Mouse (Mus musculus) hindbrain, embryonic 10.5 days (tissue): ENCODE data around the gene Gtsf1. TPM values are rescaled to one million over a fixed set of nuclear protein-coding genes. Genes with fewer than 3 reads are reported as not detected.
"Not testable (repeated sequence)": the region's sequence is repeated elsewhere in the genome, so short reads cannot be mapped to it uniquely, and the experiment has no call there.

Source experiments
- DNase-seq: peaks from one replicate; pipeline ENCODE4 v3.0.0-alpha.2; 2017; ENCODE audit warnings: low spot score
- H3K27ac ChIP-seq: fragments of 300-500 bp; sonication (generic); 2 replicates; pipeline ENCODE4 v1.5.1; 2016; ENCODE audit warnings: mild to moderate bottlenecking, moderate library complexity
- H3K27me3 ChIP-seq: fragments of 300-500 bp; sonication (generic); 2 replicates; pipeline ENCODE4 v1.6.1; 2016; ENCODE audit warnings: mild to moderate bottlenecking; ENCODE audit not compliant: poor library complexity, insufficient read depth, severe bottlenecking
- H3K36me3 ChIP-seq: fragments of 300-500 bp; sonication (generic); 2 replicates; pipeline ENCODE4 v1.6.1; 2016; ENCODE audit warnings: mild to moderate bottlenecking, moderate library complexity
- H3K4me1 ChIP-seq: fragments of 300-500 bp; sonication (generic); replicated peaks from 2 replicates; pipeline ENCODE4 v1.6.1; 2016; ENCODE audit warnings: mild to moderate bottlenecking
- H3K4me3 ChIP-seq: fragments of 300-500 bp; sonication (generic); 2 replicates; pipeline ENCODE4 v1.5.1; 2016; ENCODE audit warnings: mild to moderate bottlenecking, moderate library complexity
- H3K9me3 ChIP-seq: fragments of 300-500 bp; sonication (generic); 2 replicates; pipeline ENCODE4 v1.6.1; 2016; ENCODE audit warnings: mild to moderate bottlenecking, moderate library complexity
- WGBS: fragments of 180-500 bp; shearing (Covaris S2); methylation state at CpG from one replicate; pipeline ENCODE4 v1.1.7; 2016; 5-methylcytosine and 5-hydroxymethylcytosine counted together
- polyA plus RNA-seq: library from polyadenylated mRNA; unstranded; fragments of >200 nt; fragmentation: Nextera tagmentation; extraction: Ambion mirVana; gene quantifications from 2 replicates; pipeline ENCODE4 v1.2.1, GENCODE M21; 2016

Gene Gtsf1
- polyA plus RNA-seq = not detected in 2 replicates

DNA sequence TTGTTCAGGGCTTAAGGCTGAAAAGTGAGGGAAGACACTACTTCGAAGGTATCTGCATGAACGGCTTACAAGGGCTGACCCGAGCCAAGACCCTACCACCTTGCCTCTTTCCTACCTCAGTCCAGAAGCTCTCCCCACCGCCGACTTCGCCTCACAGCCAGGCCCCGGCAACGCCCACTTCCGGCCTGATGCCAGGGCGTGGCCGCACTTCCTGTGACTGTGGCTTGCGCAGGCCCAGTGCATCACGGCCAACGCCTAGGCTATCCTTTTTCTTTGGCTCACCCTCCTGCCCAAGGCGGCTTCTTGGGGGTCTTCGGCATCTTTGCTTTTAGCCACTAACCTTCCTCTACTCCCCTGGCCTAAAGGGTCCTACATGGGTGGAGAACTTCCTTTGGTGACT, at the start of gene Gtsf1:
Gene Gtsf1 (minus strand): TSS at position 230 of the 400 bp plus-strand sequence.
- Histone ChIP-seq H3K27ac (no peak within 1 kb of the TSS), H3K9me3 (no peaks in the 10 kb centered on the region), H3K4me1 (no peaks in the 10 kb centered on the region), H3K4me3 (no peak within 1 kb of the TSS), H3K27me3 (no peaks in the 10 kb centered on the region), H3K36me3 (no peaks in the 10 kb centered on the region)
- WGBS = 92% methylated on average over 16 of the region's 16 CpGs
- DNase-seq = no peak

DNA sequence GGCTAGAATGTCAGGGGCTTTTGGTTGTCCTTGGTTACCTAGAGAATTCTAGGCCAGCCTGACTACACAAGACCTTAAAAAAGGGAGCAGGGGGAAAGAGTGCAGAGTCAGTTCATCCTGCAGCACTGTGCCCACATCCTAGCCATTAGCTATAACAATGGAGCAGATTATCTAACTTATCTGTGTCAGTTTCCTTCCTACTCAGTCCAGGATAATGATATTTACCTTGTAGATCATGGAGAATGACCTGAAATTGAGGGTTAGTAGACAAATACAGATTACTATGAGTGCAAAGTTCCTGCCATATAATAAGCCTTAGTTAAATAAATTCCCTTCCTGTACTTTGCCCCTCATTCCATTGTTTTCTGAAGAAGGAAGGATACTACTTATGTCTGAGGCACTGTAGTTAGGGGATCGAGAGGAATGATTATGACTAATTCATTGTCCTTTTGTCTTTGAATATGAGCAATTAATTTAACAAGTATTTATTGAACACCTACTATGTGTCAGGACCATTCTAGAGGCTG, 48.9 kb upstream of the Gtsf1 start:
- no peak for DNase-seq
- H3K36me3 ChIP-seq = no peaks in the 10 kb centered on the region
- no peak overlapping the region for H3K27ac ChIP-seq
- H3K27me3 ChIP-seq = no peaks in the 10 kb centered on the region
- WGBS = 80% methylated on average over 1 of the region's 1 CpGs
- H3K4me3 ChIP-seq = no peak overlapping the region
- H3K4me1 ChIP-seq = peaks cover 12% of the 10 kb centered on the region
- no peaks in the 10 kb centered on the region for H3K9me3 ChIP-seq

DNA sequence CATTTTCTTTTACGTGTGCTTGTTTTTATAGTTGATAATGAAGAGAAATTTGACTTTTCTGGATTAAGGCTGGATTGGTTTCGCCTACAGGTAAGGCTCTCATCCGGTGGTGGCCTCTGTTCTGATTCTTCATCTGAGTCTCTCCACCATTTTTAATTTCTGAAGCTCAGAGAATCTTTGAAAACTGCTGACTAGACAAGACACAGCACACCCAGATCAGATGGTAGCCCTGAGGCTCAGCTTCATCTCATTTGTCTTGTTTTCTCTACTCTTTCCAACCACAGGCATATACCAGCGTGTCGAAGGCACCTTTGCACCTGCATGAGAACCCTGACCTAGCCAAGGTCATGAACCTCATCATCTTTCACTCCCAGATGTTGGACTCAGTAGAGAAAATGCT, 43.5 kb upstream of the Gtsf1 start:
- Histone ChIP-seq H3K4me1 (peaks cover 3% of the 10 kb centered on the region; the same call in 1 of the 2 replicates), H3K27ac (no peak overlapping the region), H3K36me3 (no peaks in the 10 kb centered on the region), H3K4me3 (no peak overlapping the region), H3K9me3 (no peaks in the 10 kb centered on the region), H3K27me3 (no peaks in the 10 kb centered on the region)
- WGBS = 88% methylated on average over 5 of the region's 5 CpGs
- no peak for DNase-seq

DNA sequence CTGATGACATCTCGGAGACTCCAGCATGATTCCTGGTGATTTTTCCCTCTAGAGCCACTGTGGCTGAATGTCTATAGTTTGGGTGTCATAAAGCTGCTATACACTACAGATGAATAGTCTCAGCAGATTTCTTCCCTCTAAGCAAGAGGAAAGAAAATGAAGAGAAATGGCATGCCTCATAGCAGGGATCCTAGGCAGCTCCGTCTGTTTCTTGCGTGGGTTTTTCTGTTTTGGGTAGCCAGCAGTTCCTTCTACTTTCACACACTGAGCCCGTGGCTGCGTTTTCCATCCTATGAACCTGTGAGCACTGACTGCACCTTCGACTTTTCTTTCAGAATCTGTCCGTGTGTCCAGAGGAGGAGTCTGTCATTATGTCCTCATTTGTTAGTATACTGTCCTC, 42.9 kb upstream of the Gtsf1 start:
- no peak overlapping the region for H3K4me3 ChIP-seq
- WGBS = 88% methylated on average over 7 of the region's 7 CpGs
- no peaks in the 10 kb centered on the region for H3K27me3 ChIP-seq
- no peak for DNase-seq
- no peaks in the 10 kb centered on the region for H3K9me3 ChIP-seq
- no peak overlapping the region for H3K27ac ChIP-seq
- H3K4me1 ChIP-seq = no peaks in the 10 kb centered on the region
- H3K36me3 ChIP-seq = no peaks in the 10 kb centered on the region

DNA sequence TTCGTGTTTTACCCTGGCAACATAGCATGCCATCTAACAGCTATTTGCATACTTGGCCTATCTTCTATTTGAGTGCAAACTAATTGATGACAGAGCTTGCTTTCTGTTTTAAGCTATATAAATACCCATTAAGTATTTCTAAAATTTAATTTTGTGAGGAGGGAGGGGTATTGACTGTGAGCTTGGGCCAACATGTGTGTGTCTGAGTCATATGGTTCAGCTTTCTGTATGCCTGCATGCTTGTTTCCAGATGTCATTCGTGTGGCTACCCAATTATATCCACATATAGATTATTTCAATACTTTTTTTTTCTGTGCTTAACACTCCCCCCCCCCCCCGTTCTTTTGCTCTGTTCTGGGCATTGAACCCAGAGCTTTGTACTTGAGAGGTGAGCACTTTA, 42.0 kb upstream of the Gtsf1 start:
- H3K36me3 ChIP-seq = no peaks in the 10 kb centered on the region
- no peaks in the 10 kb centered on the region for H3K27me3 ChIP-seq
- H3K27ac ChIP-seq = no peak overlapping the region
- 83% methylated on average over 3 of the region's 3 CpGs for whole genome bisulfite sequencing
- DNase-seq = no peak
- no peak overlapping the region for H3K4me3 ChIP-seq
- no peaks in the 10 kb centered on the region for H3K9me3 ChIP-seq
- H3K4me1 ChIP-seq = no peaks in the 10 kb centered on the region

DNA sequence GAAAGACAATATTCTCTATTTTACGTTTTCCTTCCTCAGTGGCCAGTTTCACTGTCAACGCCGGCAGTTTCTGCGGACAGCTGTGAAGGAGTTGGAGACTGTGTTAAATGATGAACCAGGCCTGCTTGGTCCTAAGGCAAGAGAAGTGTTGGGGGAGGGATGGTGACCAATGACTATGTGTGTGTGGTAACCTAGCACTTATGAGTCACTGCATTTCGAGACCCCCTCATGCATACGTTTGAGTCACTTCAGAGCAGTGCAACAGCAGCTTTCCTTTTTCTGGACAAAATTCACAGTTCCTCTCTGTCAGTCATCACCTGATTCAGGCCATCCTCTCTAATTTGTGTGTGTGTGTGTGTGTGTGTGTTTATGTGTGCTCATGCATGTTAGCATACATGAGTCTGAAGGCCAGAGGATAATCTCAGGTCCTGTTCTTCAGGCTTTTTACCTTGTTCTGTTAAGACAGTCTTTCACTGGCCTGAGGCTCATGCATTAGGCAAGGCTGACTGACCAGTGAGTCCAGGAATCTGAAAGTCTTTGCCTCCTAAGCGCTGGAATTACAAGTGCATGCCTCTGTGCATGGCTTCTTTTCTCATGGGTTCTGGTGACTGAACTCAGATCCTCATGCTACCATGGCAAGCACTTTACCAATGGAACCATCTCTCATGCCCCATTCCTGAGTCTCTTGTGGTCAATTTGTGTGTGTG, 41.4 kb upstream of the Gtsf1 start:
- no peaks in the 10 kb centered on the region for H3K27me3 ChIP-seq
- H3K9me3 ChIP-seq = no peaks in the 10 kb centered on the region
- WGBS = 87% methylated on average over 7 of the region's 7 CpGs
- no peak overlapping the region for H3K4me3 ChIP-seq
- no peak overlapping the region for H3K27ac ChIP-seq
- DNase-seq = no peak
- no peaks in the 10 kb centered on the region for H3K36me3 ChIP-seq
- H3K4me1 ChIP-seq = no peaks in the 10 kb centered on the region

DNA sequence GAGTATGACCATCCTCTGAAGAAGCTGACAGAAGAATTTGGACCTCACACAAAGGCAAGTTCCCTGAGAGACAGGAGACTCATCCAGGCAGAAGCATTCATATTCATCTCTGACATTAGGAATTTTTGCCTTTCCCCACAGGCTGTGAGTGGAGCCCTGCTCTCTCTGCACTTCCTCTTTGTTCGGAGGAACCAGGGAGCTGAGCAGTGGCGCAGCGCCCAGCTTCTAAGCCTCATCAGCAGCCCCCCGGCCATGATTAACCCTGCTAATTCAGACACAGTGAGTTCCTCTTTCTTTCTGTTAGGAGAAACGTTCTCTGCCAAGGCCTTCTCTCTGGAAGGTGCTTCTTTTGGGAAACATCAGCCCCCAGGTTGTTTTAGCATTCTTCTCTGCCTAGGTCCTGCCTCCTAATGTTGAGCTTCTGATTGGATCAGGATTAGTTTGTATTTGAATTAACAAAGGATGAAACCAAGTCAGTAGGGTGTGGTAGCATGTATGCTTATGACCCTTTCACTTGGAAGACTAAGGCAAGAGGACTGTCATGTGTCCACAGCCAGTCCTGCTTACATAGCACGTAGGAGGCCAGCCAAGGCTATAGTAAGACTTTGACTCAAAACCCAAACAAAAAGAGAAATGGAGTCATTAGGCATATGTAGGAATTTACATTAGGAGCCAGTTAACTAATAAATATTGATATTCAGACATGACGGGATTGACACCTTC, 32.4 kb upstream of the Gtsf1 start:
- H3K27me3 ChIP-seq = no peaks in the 10 kb centered on the region
- no peaks in the 10 kb centered on the region for H3K9me3 ChIP-seq
- no peak overlapping the region for H3K27ac ChIP-seq
- DNase-seq = no peak
- H3K36me3 ChIP-seq = no peaks in the 10 kb centered on the region
- no peaks in the 10 kb centered on the region for H3K4me1 ChIP-seq
- H3K4me3 ChIP-seq = no peak overlapping the region
- 81% methylated on average over 7 of the region's 7 CpGs for WGBS

DNA sequence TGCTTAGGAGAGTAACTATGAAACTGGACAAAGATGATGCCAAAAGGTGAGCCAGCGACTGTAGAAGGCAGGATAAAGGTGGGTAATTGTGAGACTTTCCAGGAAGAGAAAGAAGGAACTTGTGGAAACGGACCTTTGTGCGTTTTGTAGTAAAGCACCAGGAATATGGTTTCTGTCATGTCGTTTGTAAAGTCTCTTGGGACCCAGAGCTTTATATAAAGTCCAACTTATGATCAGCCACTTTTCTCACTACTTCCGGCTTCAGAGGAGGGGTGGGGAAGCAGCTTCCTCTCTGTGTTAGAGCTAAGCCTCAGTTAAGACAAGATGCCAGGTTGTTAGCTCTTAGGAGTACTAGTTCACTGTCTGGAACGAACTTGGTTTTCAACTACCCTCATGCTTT, 24.2 kb upstream of the Gtsf1 start:
- Histone ChIP-seq H3K9me3 (no peaks in the 10 kb centered on the region), H3K4me3 (no peak overlapping the region), H3K27ac (no peak overlapping the region), H3K27me3 (no peaks in the 10 kb centered on the region), H3K4me1 (no peaks in the 10 kb centered on the region), H3K36me3 (no peaks in the 10 kb centered on the region)
- 89% methylated on average over 6 of the region's 6 CpGs for WGBS
- no peak for DNase-seq

DNA sequence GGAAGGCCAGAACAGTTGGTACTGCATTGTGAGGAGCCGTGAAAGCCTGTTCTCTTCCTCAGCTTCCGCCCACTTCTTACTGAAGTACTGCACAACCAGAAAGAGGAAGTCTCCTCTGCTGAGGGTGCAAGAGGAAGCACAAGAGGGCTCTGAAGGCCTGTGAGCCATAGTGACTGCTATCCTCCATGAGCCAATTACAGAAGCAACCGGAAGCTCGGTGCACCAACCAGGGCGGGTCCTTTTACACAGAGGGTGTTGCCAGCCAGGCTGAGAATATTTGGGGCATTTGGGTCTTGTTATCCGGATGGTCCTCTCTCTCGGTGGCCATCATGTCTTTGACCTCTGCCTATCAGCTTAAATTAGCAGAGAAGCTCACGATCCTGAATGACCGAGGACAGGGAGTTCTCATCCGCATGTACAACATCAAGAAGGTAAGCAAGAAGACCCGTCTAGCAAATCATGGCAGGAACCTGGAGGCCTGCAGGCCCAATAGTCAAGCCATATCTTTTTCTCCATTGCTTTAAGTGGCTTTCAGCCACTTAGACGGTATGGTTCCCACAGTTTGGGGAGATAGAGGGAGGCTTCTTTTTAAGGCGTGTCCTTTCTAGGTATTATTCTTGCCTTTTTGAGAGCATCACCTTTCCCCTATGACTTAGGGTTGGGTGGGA, 23.4 kb upstream of the Gtsf1 start, which contains the start of gene Nckap1l:
Gene Nckap1l (plus strand): TSS at position 244 of the 668 bp plus-strand sequence.
- no peak for DNase-seq
- 89% methylated on average over 13 of the region's 13 CpGs for WGBS
- Histone ChIP-seq H3K9me3 (no peaks in the 10 kb centered on the region), H3K27me3 (no peaks in the 10 kb centered on the region), H3K4me3 (no peak within 1 kb of the TSS), H3K36me3 (no peaks in the 10 kb centered on the region), H3K4me1 (no peaks in the 10 kb centered on the region), H3K27ac (no peak within 1 kb of the TSS)

DNA sequence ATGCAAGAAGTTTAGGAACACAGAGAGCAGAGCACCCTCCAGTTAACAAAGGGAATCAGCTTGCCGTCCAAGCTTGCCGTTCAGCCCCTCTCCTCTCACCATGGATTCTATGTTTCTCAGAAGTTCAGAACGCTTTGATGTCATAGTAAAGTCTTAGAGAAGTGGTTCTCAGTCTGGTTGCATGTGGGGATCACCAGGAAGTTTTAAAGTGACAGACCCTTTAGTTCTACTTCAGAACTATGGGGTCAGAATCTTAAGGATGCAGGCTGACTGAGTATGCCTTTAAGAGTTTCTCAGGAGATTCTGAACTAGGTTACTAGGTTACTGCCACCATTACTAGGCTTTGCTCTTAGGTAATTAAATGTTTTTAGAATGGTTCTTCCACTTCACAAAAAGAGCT, 18.1 kb upstream of the Gtsf1 start, which contains the start of gene Gtsf2:
Gene Gtsf2 (minus strand): TSS at position 101 of the 400 bp plus-strand sequence.
- Histone ChIP-seq H3K27ac (no peak within 1 kb of the TSS), H3K36me3 (no peaks in the 10 kb centered on the region), H3K4me3 (no peak within 1 kb of the TSS), H3K9me3 (no peaks in the 10 kb centered on the region), H3K27me3 (no peaks in the 10 kb centered on the region), H3K4me1 (no peaks in the 10 kb centered on the region)
- DNase-seq = no peak
- WGBS = 24% methylated on average over 3 of the region's 3 CpGs

DNA sequence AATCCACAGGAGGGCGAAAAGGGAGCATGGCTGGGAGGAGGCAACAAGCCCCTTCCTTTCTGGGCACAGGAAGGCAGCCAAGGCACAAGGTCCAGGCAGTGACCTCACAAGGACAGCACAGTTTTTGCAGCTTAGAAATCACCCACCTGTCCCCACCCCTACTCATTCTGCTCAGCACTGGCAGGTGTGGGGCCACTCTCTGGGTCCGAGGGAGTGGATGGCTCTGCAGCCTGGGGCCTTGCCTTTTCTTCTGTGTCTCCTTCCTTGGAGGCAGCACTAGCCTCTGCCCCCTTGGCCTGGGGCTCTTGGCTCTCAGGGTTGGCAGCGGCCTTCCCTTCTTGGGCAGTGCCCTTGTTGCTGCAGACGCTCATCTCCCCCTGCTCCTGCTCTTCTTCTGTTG, 15.7 kb upstream of the Gtsf1 start:
- not testable (repeated sequence) for H3K27ac ChIP-seq, H3K4me3 ChIP-seq, H3K27me3 ChIP-seq, DNase-seq, H3K36me3 ChIP-seq, H3K4me1 ChIP-seq, H3K9me3 ChIP-seq
- WGBS = 87% methylated on average over 4 of the region's 4 CpGs

DNA sequence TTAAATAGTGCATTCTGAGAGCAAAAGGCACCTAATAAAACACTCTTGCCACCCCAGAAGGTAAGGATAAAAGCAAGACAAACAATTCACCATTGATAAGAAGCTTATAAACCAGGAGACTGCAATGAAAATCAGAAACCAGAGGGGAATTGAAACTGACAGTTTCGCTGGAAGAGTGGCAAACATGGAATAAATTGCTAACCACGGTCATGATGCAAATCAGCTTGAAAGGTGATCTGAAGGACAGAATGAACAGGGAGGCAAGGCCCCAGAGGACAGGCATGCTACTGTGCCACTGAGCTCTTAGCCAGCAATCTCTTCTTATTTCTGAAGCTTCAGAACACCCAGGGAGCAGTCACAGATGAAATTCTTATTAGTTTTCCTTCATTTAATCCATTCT, 3.3 kb downstream of the Gtsf1 start:
- H3K36me3 ChIP-seq = no peaks in the 10 kb centered on the region
- H3K4me3 ChIP-seq = no peak overlapping the region
- no peak for DNase-seq
- H3K27ac ChIP-seq = no peak overlapping the region
- H3K27me3 ChIP-seq = no peaks in the 10 kb centered on the region
- no peaks in the 10 kb centered on the region for H3K9me3 ChIP-seq
- 67% methylated on average over 2 of the region's 2 CpGs for WGBS
- no peaks in the 10 kb centered on the region for H3K4me1 ChIP-seq

DNA sequence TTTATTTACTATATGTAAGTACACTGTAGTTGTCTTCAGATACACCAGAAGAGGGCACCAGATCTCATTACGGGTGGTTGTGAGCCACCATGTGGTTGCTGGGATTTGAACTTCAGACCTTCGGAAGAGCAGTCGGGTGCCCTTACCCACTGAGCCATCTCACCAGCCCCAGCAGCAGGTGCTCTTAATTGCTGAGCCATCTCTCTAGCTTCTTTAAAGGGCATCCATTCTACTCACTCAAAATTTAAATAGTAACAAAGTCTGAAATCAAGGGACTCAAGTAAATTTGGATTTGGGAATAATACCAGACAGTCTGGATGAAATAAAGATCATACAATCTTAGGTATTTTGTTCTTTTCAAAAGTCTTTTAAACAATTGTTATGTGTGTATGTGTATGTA, 24.7 kb downstream of the Gtsf1 start:
- not testable (repeated sequence) for H3K36me3 ChIP-seq, DNase-seq
- 84% methylated on average over 3 of the region's 3 CpGs for WGBS

More for the DNA sequence above, 24.7 kb downstream of the Gtsf1 start:
- H3K9me3 ChIP-seq, H3K4me3 ChIP-seq, H3K27me3 ChIP-seq, H3K27ac ChIP-seq, H3K4me1 ChIP-seq: not testable (repeated sequence)
